Mouse (Mus musculus): ENCODE measurements around the gene Clic4.

- no peak for TF ChIP-seq CTCF (IDR thresholded peaks at IDR 0.05; ENCODE audit: borderline replicate concordance, control insufficient read depth, extremely low read depth, insufficient read depth, low read length, poor library complexity)
- TF ChIP-seq POLR2A (IDR thresholded peaks at IDR 0.05; ENCODE audit: control insufficient read depth, extremely low read depth, insufficient read depth, low read length, poor library complexity): no peak
Measured at GRCm38 (mm10) chr4:135171304-135171875, 101.2 kb downstream of the Clic4 start.

Measured in thymus, adult 2 months (tissue).